Mouse (Mus musculus): ENCODE data around the gene E2f6.

E2f6 gene

DNA sequence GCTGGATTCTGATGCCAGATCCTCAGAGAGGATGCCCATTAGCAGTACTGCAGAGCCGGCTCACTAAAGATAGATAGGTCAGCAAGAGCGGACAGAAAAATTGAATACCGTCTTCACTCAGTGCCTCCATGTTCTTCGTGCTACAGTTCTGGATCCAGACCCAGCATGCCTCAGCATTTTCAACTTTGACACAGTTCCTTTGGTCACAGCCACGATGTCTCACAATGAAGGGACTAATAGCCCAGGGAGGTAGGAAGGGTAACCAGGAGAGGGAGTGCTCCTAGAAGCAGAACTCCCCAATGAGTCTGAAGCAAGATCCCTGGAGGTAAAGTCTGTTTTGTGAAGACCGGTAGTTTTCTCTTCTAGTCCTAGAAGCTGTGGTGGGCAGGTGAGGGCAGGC, 57.9 kb downstream of the E2f6 start:
- H3K36me3 ChIP-seq (ENCODE audit: insufficient read depth, low read length): no peaks in the 10 kb centered on the region
- H3K4me1 ChIP-seq (replicated peaks; ENCODE audit: low read depth, low read length): peaks cover 70% of the 10 kb centered on the region
- no peak overlapping the region for H3K4me3 ChIP-seq (replicated peaks; ENCODE audit: low read length)
- no peak for TF ChIP-seq CTCF (conservative IDR thresholded peaks at IDR 0.05; ENCODE audit: low read length)
- no peak for TF ChIP-seq NANOG (IDR thresholded peaks at IDR 0.05; ENCODE audit: borderline replicate concordance, low read length)
- TF ChIP-seq POU5F1 (IDR thresholded peaks at IDR 0.05; ENCODE audit: borderline replicate concordance, low read length): no peak
- peaks cover 7% of the 10 kb centered on the region for H3K27me3 ChIP-seq (ENCODE audit: insufficient read depth, low read length)
- H3K9me3 ChIP-seq (ENCODE audit: low read length): peaks cover 3% of the 10 kb centered on the region; the same call in 1 of the 2 replicates

- Histone ChIP-seq H3K4me1 (replicated peaks; ENCODE audit: low read depth, low read length) (peaks cover 70% of the 10 kb centered on the region), H3K9me3 (ENCODE audit: low read length) (peaks cover 3% of the 10 kb centered on the region; the same call in 1 of the 2 replicates), H3K4me3 (replicated peaks; ENCODE audit: low read length) (no peak overlapping the region), H3K27me3 (ENCODE audit: insufficient read depth, low read length) (peaks cover 7% of the 10 kb centered on the region), H3K36me3 (ENCODE audit: insufficient read depth, low read length) (no peaks in the 10 kb centered on the region)
- TF ChIP-seq CTCF (conservative IDR thresholded peaks at IDR 0.05; ENCODE audit: low read length): no peak
- TF ChIP-seq NANOG (IDR thresholded peaks at IDR 0.05; ENCODE audit: borderline replicate concordance, low read length): no peak
- no peak for TF ChIP-seq POU5F1 (IDR thresholded peaks at IDR 0.05; ENCODE audit: borderline replicate concordance, low read length)
Measured at GRCm38 (mm10) chr12:16869091-16869778, 58.5 kb downstream of the E2f6 start.

DNA sequence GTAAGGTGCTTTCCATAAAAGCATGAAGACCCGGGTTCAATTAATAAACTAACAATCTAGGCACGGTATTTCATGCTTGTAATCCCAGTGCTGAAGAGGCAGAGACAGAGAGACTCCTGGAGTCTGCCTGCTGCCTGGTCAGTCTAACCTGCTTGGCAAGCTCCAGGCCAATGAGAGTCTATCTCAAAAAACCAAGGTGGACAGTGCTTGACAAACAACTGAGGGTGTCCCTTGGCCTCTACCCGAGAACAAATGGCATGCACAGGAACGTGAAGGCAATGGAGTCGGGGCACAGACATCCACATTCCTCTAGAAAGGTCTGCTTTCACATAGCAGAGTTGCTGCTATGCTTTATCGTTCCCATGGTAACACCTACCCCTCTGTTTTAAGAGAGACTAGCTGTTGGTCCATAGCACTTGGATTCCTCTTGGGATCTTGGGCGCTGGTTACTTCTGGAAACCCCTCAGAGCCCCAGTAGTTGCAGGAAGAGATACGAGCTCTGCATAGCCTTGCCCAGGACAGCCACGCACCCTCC, 59.2 kb downstream of the E2f6 start:
- H3K36me3 ChIP-seq (ENCODE audit: insufficient read depth, low read length): no peaks in the 10 kb centered on the region
- H3K27me3 ChIP-seq (ENCODE audit: insufficient read depth, low read length): peaks cover 7% of the 10 kb centered on the region
- peaks cover 3% of the 10 kb centered on the region; the same call in 1 of the 2 replicates for H3K9me3 ChIP-seq (ENCODE audit: low read length)
- H3K4me1 ChIP-seq (replicated peaks; ENCODE audit: low read depth, low read length): peaks cover 64% of the 10 kb centered on the region
- TF ChIP-seq CTCF (conservative IDR thresholded peaks at IDR 0.05; ENCODE audit: low read length) (no peak), POU5F1 (IDR thresholded peaks at IDR 0.05; ENCODE audit: borderline replicate concordance, low read length) (no peak), NANOG (IDR thresholded peaks at IDR 0.05; ENCODE audit: borderline replicate concordance, low read length) (no peak)
- 0 out of 2 replicates have a peak overlapping the region, but pooled peaks have one; percentile 10 for H3K4me3 ChIP-seq (replicated peaks; ENCODE audit: low read length)

- Histone ChIP-seq H3K36me3 (ENCODE audit: insufficient read depth, low read length) (no peaks in the 10 kb centered on the region), H3K4me1 (replicated peaks; ENCODE audit: low read depth, low read length) (peaks cover 62% of the 10 kb centered on the region), H3K9me3 (ENCODE audit: low read length) (peaks cover 3% of the 10 kb centered on the region; the same call in 1 of the 2 replicates), H3K4me3 (replicated peaks; ENCODE audit: low read length) (peak overlapping the region; percentile 10; the same call in 1 of the 2 replicates), H3K27me3 (ENCODE audit: insufficient read depth, low read length) (peaks cover 7% of the 10 kb centered on the region)
- TF ChIP-seq CTCF (conservative IDR thresholded peaks at IDR 0.05; ENCODE audit: low read length) (no peak), NANOG (IDR thresholded peaks at IDR 0.05; ENCODE audit: borderline replicate concordance, low read length) (no peak), POU5F1 (IDR thresholded peaks at IDR 0.05; ENCODE audit: borderline replicate concordance, low read length) (no peak)
Measured at GRCm38 (mm10) chr12:16870405-16871068, 59.8 kb downstream of the E2f6 start.

- Histone ChIP-seq H3K4me3 (replicated peaks; ENCODE audit: low read length) (no peak overlapping the region), H3K36me3 (ENCODE audit: insufficient read depth, low read length) (no peaks in the 10 kb centered on the region), H3K4me1 (replicated peaks; ENCODE audit: low read depth, low read length) (peaks cover 49% of the 10 kb centered on the region), H3K9me3 (ENCODE audit: low read length) (peaks cover 3% of the 10 kb centered on the region; the same call in 1 of the 2 replicates), H3K27me3 (ENCODE audit: insufficient read depth, low read length) (peaks cover 7% of the 10 kb centered on the region)
- no peak for TF ChIP-seq CTCF (conservative IDR thresholded peaks at IDR 0.05; ENCODE audit: low read length)
- no peak for TF ChIP-seq NANOG (IDR thresholded peaks at IDR 0.05; ENCODE audit: borderline replicate concordance, low read length)
- no peak for TF ChIP-seq POU5F1 (IDR thresholded peaks at IDR 0.05; ENCODE audit: borderline replicate concordance, low read length)
Measured at GRCm38 (mm10) chr12:16872006-16872405, 61.2 kb downstream of the E2f6 start.

- peaks cover 3% of the 10 kb centered on the region; the same call in 1 of the 2 replicates for H3K9me3 ChIP-seq (ENCODE audit: low read length)
- H3K4me3 ChIP-seq (replicated peaks; ENCODE audit: low read length): no peak overlapping the region
- H3K4me1 ChIP-seq (replicated peaks; ENCODE audit: low read depth, low read length): peaks cover 39% of the 10 kb centered on the region
- peaks cover 7% of the 10 kb centered on the region for H3K27me3 ChIP-seq (ENCODE audit: insufficient read depth, low read length)
- TF ChIP-seq CTCF (conservative IDR thresholded peaks at IDR 0.05; ENCODE audit: low read length) (no peak), POU5F1 (IDR thresholded peaks at IDR 0.05; ENCODE audit: borderline replicate concordance, low read length) (no peak), NANOG (IDR thresholded peaks at IDR 0.05; ENCODE audit: borderline replicate concordance, low read length) (no peak)
- no peaks in the 10 kb centered on the region for H3K36me3 ChIP-seq (ENCODE audit: insufficient read depth, low read length)
Measured at GRCm38 (mm10) chr12:16872926-16873464, 62.2 kb downstream of the E2f6 start.

DNA sequence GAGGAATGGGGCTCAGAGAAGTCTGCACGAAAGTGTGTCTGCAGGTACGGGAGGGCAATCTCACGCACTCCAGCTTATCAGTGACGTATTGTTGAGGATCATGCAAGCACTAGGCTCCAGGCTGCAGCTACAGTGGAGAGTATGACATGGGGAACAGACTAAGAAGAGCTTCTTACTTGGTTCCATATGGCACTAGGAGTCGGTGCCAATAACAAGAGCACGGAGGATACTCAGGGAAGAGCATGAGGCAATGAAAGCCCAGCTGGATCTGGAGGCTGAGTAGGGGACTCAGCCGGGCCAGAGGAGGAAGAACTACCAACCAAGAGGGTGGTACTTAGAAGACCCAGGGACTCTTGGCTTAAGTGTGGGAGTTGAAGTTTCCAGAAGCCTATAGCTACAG, 62.8 kb downstream of the E2f6 start:
- peaks cover 34% of the 10 kb centered on the region for H3K4me1 ChIP-seq (replicated peaks; ENCODE audit: low read depth, low read length)
- TF ChIP-seq POU5F1 (IDR thresholded peaks at IDR 0.05; ENCODE audit: borderline replicate concordance, low read length): no peak
- no peak for TF ChIP-seq NANOG (IDR thresholded peaks at IDR 0.05; ENCODE audit: borderline replicate concordance, low read length)
- TF ChIP-seq CTCF (conservative IDR thresholded peaks at IDR 0.05; ENCODE audit: low read length): no peak
- no peak overlapping the region for H3K4me3 ChIP-seq (replicated peaks; ENCODE audit: low read length)
- peaks cover 3% of the 10 kb centered on the region; the same call in 1 of the 2 replicates for H3K9me3 ChIP-seq (ENCODE audit: low read length)
- H3K27me3 ChIP-seq (ENCODE audit: insufficient read depth, low read length): peaks cover 2% of the 10 kb centered on the region
- no peaks in the 10 kb centered on the region for H3K36me3 ChIP-seq (ENCODE audit: insufficient read depth, low read length)

DNA sequence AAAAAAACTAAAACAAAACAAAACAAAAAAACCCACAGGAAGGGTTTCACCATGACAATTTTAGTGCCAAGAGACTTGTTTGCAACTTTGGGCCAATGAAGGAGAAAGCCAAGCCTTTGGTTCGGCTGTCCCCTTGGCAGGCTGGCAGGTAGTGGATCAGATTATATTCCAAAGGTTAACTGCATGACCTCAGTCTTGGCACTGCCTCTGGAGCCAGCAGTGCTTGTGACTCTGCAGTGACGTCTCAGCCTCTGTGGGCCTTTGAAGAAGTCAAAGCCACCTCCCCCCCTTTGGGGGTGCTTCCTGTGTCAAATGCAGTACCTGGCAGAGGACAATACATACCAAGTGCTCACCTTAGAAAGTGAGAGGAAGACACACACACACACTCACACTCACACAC, 63.3 kb downstream of the E2f6 start:
- H3K4me3 ChIP-seq (replicated peaks; ENCODE audit: low read length): no peak overlapping the region

More for the DNA sequence above, 63.3 kb downstream of the E2f6 start:
- Histone ChIP-seq H3K9me3 (ENCODE audit: low read length) (peaks cover 3% of the 10 kb centered on the region; the same call in 1 of the 2 replicates), H3K36me3 (ENCODE audit: insufficient read depth, low read length) (no peaks in the 10 kb centered on the region), H3K27me3 (ENCODE audit: insufficient read depth, low read length) (no peaks in the 10 kb centered on the region), H3K4me1 (replicated peaks; ENCODE audit: low read depth, low read length) (peaks cover 28% of the 10 kb centered on the region)
- TF ChIP-seq POU5F1 (IDR thresholded peaks at IDR 0.05; ENCODE audit: borderline replicate concordance, low read length): no peak
- TF ChIP-seq CTCF (conservative IDR thresholded peaks at IDR 0.05; ENCODE audit: low read length): no peak
- no peak for TF ChIP-seq NANOG (IDR thresholded peaks at IDR 0.05; ENCODE audit: borderline replicate concordance, low read length)
